Mouse (Mus musculus) small intestine, adult 2 months (tissue): ENCODE data around the gene Mark3. TPM values are rescaled to one million over a fixed set of nuclear protein-coding genes. Genes with fewer than 3 reads are reported as not detected.

Experiments
- H3K27ac ChIP-seq: fragments of 200-500 bp; 2 replicates; pipeline ENCODE4 v1.5.1; 2012; ENCODE audit warnings: low read depth, low read length, control low read depth, inconsistent platforms; ENCODE audit not compliant: insufficient read depth
- H3K27me3 ChIP-seq: fragments of 200-500 bp; 2 replicates; pipeline ENCODE4 v1.6.1; 2012; ENCODE audit warnings: mild to moderate bottlenecking, moderate library complexity, low read length, inconsistent platforms; ENCODE audit not compliant: control insufficient read depth, insufficient read depth
- H3K36me3 ChIP-seq: fragments of 200-500 bp; 2 replicates; pipeline ENCODE4 v1.6.1; 2012; ENCODE audit warnings: mild to moderate bottlenecking, low read length, control low read depth, inconsistent platforms; ENCODE audit not compliant: control insufficient read depth, insufficient read depth
- H3K4me1 ChIP-seq: fragments of 200-500 bp; 2 replicates; pipeline ENCODE4 v1.6.1; 2012; ENCODE audit warnings: low read length, inconsistent platforms, mixed read lengths; ENCODE audit not compliant: control insufficient read depth, insufficient read depth, insufficient read length
- H3K4me3 ChIP-seq: fragments of 200-500 bp; 2 replicates; pipeline ENCODE4 v1.5.1; 2012; ENCODE audit warnings: low read depth, mild to moderate bottlenecking, control low read depth, inconsistent platforms, low read length, moderate library complexity
- CTCF ChIP-seq: fragments of 200-500 bp; IDR thresholded peaks from 2 replicates; pipeline ENCODE4 v1.5.1; 2012; ENCODE audit warnings: low read depth, mild to moderate bottlenecking, control low read depth, inconsistent platforms, low read length, moderate library complexity, mixed read lengths; ENCODE audit not compliant: insufficient replicate concordance, insufficient read length; ENCODE audit errors: extremely low read depth
- POLR2A ChIP-seq: fragments of 200-500 bp; IDR thresholded peaks from 2 replicates; pipeline ENCODE4 v1.6.1; 2012; ENCODE audit warnings: low read depth, mild to moderate bottlenecking, control low read depth, inconsistent platforms, low read length, moderate library complexity
- WGBS: fragments of 180-500 bp; shearing (Covaris S2); methylation state at CpG from one replicate; pipeline ENCODE4 v1.1.7; 2018; 5-methylcytosine and 5-hydroxymethylcytosine counted together
- polyA plus RNA-seq: library from polyadenylated mRNA; depleted of rRNA; stranded (reverse); fragments of >200 nt; gene quantifications from 2 replicates; pipeline ENCODE4 v1.2.3, GENCODE M21; 2012

Mark3 gene
- polyA plus RNA-seq, 1 experiment = 19.3 TPM

DNA sequence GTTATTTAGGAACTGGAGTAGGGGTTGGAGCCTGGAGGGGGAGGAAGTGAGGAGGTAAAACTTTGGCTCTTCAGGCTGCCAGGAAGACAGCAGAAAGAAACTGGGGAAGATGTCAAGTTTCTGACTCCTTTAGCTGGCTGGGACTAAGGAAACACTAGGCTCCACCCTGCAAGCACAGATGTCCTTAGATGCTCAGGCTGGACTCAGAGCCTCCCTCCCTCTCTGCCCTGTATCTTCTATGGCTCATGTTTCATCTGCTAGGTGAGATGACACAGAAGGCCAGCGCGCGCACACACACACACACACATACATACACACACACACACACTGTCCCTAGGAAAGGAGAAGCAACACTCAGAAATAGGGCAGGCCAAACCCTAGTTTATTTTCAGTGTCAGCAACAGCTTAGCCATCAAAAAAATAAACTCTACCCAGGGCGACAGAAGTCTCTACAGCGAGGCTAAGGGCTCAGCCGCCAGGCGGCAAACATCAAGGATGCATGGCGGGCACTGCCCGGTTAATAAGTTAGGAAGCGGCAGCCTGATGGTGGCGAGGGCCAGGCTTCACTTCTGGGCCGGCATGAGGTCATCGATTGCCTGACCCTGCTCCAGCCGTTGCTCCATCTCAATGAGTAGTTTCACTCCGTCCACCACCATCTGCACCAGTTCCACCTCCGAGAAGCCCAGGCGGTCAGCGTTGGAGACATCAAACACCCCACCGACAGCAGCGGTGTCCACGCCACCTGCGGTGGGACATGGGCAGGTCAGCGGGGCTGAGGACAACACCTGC, 94.9 kb downstream of the Mark3 start:
- peak overlapping the region; percentile 81 for H3K4me3 ChIP-seq
- no peaks in the 10 kb centered on the region for H3K27me3 ChIP-seq
- no peak for TF ChIP-seq POLR2A
- TF ChIP-seq CTCF = no peak
- WGBS = 75% methylated on average over 23 of the region's 23 CpGs
- peaks cover 7% of the 10 kb centered on the region; the same call in 1 of the 2 replicates for H3K36me3 ChIP-seq
- peak overlapping the region; percentile 48; the same call in 1 of the 2 replicates for H3K27ac ChIP-seq
- H3K4me1 ChIP-seq = peaks cover 23% of the 10 kb centered on the region

DNA sequence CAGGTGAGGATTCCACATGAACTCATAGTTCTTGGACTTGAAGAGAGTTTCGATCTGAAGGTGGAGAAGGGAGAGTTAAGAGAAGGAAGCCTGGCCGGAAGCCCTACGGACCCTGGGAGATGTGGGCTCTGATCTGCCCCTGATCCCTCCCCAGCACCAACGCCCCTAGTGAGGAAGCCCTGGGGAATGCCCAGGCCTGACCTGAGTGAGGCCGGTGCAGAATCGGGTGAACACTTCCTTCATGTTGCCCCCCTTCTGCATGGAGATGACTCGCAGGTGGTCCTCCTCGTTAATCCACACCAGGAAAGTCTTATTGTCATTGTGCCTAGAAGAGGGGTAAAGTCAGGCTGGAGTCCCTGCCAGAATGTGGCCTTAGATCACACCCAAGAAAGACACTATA, 95.6 kb downstream of the Mark3 start:
- 0 out of 2 replicates have a peak overlapping the region, but pooled peaks have one; percentile 22 for H3K27ac ChIP-seq
- peaks cover 23% of the 10 kb centered on the region for H3K4me1 ChIP-seq
- H3K4me3 ChIP-seq = peak overlapping the region; percentile 81
- WGBS = 80% methylated on average over 8 of the region's 8 CpGs
- TF ChIP-seq CTCF = no peak
- no peak for TF ChIP-seq POLR2A
- peaks cover 7% of the 10 kb centered on the region; the same call in 1 of the 2 replicates for H3K36me3 ChIP-seq
- no peaks in the 10 kb centered on the region for H3K27me3 ChIP-seq

DNA sequence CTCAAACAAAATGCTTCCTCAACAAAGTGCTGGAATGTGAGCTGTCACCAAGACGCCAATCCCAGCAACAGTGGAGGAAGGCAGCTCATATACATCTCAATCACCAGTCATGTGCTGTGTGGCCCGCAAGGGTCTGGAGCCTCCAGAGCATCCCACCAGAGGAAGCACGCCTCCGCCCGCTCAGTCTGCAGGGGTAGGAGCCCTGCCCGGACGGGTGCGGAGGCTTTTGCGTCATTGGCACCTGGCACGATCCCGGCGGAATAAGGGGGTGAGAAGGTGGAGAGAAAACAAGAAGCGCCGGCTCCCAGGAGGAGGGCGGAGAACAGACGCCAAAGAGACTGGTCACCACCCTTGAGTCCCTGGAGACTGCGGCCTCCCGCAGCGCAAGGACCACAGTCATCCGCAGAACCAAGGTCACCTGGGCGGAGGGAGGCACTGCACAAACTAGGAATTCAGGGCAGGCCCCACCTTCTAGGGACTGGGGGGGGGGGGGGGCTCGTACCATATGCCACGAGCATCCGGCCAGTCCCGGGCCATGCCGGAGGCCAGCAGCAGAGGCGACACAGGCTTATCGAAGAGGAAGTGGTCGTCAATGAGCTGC, 96.1 kb downstream of the Mark3 start:
- peaks cover 7% of the 10 kb centered on the region; the same call in 1 of the 2 replicates for H3K36me3 ChIP-seq
- WGBS = 39% methylated on average over 29 of the region's 29 CpGs
- H3K27me3 ChIP-seq = no peaks in the 10 kb centered on the region
- TF ChIP-seq CTCF (no peak), POLR2A (no peak)
- no peak overlapping the region for H3K27ac ChIP-seq
- H3K4me3 ChIP-seq = peak overlapping the region; percentile 81
- H3K4me1 ChIP-seq = peaks cover 26% of the 10 kb centered on the region

GRCm38 (mm10) chr12:111670976-111671375, 96.7 kb downstream of the Mark3 start:
- 8% methylated on average over 35 of the region's 35 CpGs for WGBS
- H3K4me1 ChIP-seq = peaks cover 29% of the 10 kb centered on the region
- H3K4me3 ChIP-seq = peak overlapping the region; percentile 81
- no peaks in the 10 kb centered on the region for H3K27me3 ChIP-seq
- peaks cover 7% of the 10 kb centered on the region; the same call in 1 of the 2 replicates for H3K36me3 ChIP-seq
- peak overlapping the region; percentile 21; the same call in 1 of the 2 replicates for H3K27ac ChIP-seq
- TF ChIP-seq CTCF (no peak), POLR2A (no peak)

- WGBS = under 1% methylated on average over 34 of the region's 34 CpGs
- H3K27ac ChIP-seq = peak overlapping the region; percentile 21
Measured at GRCm38 (mm10) chr12:111671431-111671902, 97.1 kb downstream of the Mark3 start.

DNA sequence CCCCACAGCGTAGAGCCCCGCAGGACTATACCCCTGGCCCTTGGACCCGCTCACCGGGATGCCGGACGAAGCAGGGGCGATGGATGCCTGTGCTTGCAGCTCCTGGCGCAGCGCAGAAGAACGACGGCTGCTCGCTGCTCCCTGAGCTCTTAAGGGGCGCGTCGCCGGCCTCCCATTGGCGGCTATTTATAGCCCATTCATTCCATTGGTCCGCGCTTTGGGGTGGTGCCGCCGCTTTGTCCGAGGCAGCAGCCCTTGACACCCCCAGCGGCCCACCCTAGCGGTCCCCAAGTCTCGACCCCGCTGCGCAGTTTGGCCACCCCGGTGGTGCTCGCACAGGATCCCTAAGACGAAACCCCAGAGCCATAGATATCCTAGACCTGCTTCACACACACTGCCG, 97.9 kb downstream of the Mark3 start, which contains the start of gene Ckb:
Ckb (minus strand) TSS at position 163 of the 400 bp plus-strand sequence.
- WGBS = under 1% methylated on average over 31 of the region's 31 CpGs
- Histone ChIP-seq H3K4me1 (peaks cover 39% of the 10 kb centered on the region), H3K27ac (peak within 1 kb of the TSS; percentile 28), H3K4me3 (peak within 1 kb of the TSS; percentile 81), H3K27me3 (no peaks in the 10 kb centered on the region), H3K36me3 (peaks cover 7% of the 10 kb centered on the region; the same call in 1 of the 2 replicates)
- no peak for TF ChIP-seq CTCF
- peak; percentile 93 for TF ChIP-seq POLR2A

More at GRCm38 (mm10) chr12:111671431-111671902, 97.1 kb downstream of the Mark3 start:
- Histone ChIP-seq H3K27me3 (no peaks in the 10 kb centered on the region), H3K36me3 (peaks cover 7% of the 10 kb centered on the region; the same call in 1 of the 2 replicates), H3K4me1 (peaks cover 33% of the 10 kb centered on the region), H3K4me3 (peak overlapping the region; percentile 81)
- TF ChIP-seq CTCF (no peak), POLR2A (no peak)

GRCm38 (mm10) chr12:111672581-111672980, 98.3 kb downstream of the Mark3 start:
- WGBS = 4% methylated on average over 12 of the region's 12 CpGs
- Histone ChIP-seq H3K4me1 (peaks cover 43% of the 10 kb centered on the region), H3K27ac (peak overlapping the region; percentile 28; the same call in 1 of the 2 replicates)

More at GRCm38 (mm10) chr12:111672581-111672980, 98.3 kb downstream of the Mark3 start:
- H3K4me3 ChIP-seq = peak overlapping the region; percentile 81
- H3K27me3 ChIP-seq = no peaks in the 10 kb centered on the region
- H3K36me3 ChIP-seq = peaks cover 7% of the 10 kb centered on the region; the same call in 1 of the 2 replicates
- TF ChIP-seq CTCF = no peak
- TF ChIP-seq POLR2A = no peak
